Mouse (Mus musculus) cerebellum, postnatal 36 days (tissue): ENCODE data around the gene Ces1e.
"Not testable (repeated sequence)": the region's sequence is repeated elsewhere in the genome, so short reads cannot be mapped to it uniquely, and the experiment has no call there.

Experiments used
- DNase-seq, 2 experiments: peaks; one replicate each; pipeline ENCODE4 v3.0.0; 2021 to 2022; ENCODE audit warnings: mixed read lengths in 2 of 2

Gene Ces1e

DNA sequence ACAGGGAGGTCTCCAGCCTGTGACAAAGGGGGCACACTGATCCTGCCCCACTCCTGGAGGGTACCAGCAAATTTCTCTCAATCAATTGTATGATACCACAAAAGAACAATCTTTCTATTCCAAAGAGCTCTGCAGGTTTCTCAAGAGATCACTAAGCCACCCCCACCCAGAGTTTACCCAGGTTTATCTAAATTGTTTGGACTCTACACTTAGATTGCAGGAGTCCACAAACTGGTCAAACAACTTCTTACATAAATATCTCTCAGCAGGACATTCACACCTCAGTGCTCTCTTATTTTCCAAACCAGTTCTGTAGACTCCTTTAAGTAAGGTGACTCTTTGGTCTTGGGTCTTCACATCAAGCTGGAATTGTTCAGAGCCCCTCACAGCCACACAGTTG is at the start of gene Ces1e:
Gene Ces1e, minus strand, starts transcription at position 174 of the 400 bp plus-strand sequence.
- DNase-seq = no peak

GRCm38 (mm10) chr8:93278176-93278805 is 48.9 kb upstream of the Ces1e start:
- DNase-seq = no peak

- DNase-seq = no peak
Observed at GRCm38 (mm10) chr8:93274609-93275008, 45.2 kb upstream of the Ces1e start.

- no peak for DNase-seq
Observed at GRCm38 (mm10) chr8:93273321-93273720, 43.9 kb upstream of the Ces1e start.

- peak; percentile 16 to 17 for DNase-seq
Observed at GRCm38 (mm10) chr8:93272686-93273085, 43.3 kb upstream of the Ces1e start.

DNA sequence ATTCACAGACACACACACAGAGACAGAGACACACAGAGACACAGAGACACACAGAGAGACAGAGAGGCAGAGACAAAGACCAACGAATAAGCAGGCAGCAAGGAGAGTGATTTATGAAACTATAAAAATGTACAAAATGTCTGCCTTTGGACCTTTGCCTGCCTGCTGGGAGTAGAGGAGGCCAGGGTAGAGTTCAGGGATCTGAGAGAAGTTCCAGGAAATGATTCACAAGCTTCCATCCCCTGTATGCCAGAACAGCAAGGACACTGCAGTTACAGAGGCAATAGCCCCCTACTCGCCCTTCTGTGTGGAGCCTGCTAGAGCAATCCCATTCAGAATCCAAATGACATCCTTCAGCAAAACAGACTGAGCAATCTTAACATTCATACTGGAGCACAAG is 32.0 kb upstream of the Ces1e start:
- no peak for DNase-seq

GRCm38 (mm10) chr8:93252400-93252925 is 23.0 kb upstream of the Ces1e start:
- DNase-seq = no peak

DNA sequence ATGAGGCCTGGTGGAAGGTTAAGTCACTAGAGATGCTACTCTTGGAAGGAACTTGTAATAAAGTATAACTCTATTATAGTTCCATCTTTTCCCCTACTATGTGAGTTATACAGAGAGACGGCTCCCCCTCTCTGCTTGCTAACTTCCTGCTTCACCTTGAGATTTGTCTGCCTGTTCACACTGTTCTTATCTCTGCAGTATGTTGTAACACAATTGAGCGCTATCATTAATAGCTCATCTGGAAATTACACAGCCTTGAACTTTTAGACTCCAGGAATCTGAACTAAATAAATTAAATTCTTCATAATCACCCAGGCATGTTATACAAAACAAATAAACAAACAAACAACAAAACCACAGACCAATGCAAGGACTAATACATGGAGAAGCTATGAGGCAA is 16.6 kb upstream of the Ces1e start:
- no peak for DNase-seq

GRCm38 (mm10) chr8:93239884-93240283 is 10.5 kb upstream of the Ces1e start:
- DNase-seq = no peak

GRCm38 (mm10) chr8:93235681-93236080 is 6.3 kb upstream of the Ces1e start:
- no peak for DNase-seq

GRCm38 (mm10) chr8:93234706-93235105 is 5.3 kb upstream of the Ces1e start:
- no peak for DNase-seq

- no peak for DNase-seq
Observed at GRCm38 (mm10) chr8:93234068-93234467, 4.6 kb upstream of the Ces1e start.

DNA sequence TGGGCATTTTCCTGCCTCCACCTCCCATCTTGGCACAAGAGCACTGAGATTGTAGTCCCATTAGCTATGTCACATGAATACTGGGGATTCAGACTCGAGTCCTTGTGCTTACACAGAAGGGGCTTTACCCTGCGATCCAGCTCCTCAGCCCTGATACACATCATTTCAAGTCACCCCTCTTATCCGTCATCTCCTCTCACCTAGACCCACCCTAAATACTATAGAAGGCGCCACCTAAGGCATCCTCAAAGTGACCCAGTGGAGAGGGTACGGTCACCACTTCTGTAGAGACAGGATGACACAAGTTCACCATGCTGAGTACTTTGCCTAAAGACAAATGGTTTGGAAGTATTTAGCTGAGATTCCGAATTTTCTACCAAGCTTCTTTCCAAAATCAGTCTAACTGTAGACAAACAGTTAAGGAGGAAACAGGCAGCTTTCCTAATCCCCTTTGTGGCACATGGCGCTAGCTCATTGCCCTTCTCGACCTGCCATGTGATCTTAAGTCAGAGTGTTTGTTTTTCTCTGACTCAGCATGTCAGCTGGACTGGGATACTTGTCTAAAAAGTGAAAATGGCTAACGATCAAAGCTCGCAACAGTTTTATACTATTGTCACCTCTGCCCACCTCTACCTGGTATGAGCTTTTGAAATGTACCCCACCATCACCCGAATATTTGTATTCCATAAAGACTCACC is 597 bp downstream of the Ces1e start:
- no peak for DNase-seq

GRCm38 (mm10) chr8:93226471-93226870 is 2.9 kb downstream of the Ces1e start:
- DNase-seq = not testable (repeated sequence)

DNA sequence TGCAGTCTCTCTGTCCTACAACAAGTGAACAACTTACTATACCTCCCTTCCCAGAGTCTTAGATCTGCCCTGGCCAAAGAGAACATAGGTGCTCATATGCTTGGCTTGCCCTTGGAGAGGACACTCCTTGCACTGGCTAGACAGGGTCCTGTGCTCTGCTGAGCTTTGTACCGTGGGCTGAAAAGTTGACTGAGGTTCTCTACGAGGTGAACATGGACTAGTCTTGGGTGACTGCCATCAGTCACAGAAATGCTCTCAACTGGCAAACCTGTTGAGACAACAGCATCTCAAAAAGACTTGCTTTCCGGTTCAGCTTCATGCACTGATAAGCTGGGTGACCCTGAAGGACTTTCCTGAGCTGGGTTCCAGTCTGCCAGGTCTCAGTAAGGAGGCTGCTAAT is 7.5 kb downstream of the Ces1e start:
- DNase-seq = no peak

DNA sequence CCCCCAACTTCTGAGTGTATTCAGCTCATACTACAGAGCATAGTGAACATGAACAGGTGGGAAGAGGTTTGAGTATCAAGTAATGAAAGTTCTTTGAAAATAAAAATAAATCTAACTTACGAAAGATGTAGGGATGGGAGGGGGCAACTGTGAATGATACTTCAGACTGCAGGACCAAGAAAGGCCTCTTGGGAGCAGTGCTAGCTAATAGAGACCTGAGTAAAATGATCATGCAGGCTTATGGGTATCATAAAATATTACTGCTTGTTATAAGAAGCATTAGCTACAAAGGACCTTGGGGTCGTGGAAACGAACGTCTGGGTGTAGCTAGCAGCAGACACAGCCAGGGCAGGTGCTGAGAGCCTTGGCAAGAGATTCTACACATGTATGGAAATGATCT is 11.6 kb downstream of the Ces1e start:
- no peak for DNase-seq

DNA sequence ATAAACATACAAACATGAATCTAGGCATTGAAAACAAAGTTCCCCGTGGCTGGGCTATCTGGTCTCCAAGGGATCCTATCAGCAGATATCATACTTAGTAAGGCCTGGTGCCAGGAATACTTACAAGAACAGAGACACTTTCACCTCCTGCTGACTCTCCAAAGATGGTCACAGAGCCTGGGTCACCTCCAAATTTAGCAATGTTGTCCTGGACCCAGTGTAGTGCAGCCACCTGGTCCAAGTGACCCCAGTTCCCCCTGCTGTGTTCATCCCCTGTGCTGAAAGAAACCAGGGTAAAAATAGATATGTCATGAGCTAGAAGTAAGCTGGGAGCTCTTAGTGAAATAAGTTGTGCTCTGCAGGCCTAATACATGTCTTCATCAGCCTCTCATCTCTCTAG is 12.0 kb downstream of the Ces1e start:
- no peak for DNase-seq

DNA sequence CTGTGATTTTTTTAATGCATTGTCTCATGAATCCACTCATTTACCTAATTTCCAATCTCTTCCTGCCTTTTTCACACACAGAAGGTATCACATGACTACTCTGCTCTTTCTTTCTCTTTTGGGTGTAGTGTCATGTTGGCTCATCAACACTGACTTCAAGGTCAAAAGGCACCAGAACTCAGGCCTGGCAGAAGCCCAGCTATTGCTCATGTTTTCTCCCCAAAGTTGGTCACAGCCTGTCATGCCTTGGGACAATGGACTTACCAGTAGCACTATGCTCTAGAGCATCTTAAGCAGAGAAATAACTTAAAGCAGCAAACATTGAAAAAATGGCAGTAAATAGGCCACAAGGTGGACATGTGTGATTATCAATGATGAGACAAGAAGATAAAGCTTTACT is 18.3 kb downstream of the Ces1e start:
- DNase-seq = no peak

DNA sequence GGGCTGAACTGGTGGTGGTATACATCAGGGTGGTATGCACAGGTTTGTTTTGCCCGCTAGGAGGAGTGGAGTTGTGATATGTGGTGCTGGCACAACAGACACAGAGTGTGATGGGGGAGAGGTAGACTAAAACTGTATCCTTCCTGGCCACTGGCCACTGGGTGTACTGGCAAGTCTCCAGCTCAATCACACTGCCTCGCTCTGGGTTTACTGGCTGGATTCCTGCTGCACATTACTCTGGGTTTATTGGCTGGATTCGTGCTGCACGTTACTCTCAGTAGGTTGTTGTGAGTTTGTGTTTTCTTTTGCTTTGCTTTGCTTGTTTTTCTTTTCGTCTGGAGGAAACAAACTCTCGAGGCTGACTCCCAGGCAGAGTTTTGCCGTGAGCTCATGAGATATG is 30.3 kb downstream of the Ces1e start:
- not testable (repeated sequence) for DNase-seq

DNA sequence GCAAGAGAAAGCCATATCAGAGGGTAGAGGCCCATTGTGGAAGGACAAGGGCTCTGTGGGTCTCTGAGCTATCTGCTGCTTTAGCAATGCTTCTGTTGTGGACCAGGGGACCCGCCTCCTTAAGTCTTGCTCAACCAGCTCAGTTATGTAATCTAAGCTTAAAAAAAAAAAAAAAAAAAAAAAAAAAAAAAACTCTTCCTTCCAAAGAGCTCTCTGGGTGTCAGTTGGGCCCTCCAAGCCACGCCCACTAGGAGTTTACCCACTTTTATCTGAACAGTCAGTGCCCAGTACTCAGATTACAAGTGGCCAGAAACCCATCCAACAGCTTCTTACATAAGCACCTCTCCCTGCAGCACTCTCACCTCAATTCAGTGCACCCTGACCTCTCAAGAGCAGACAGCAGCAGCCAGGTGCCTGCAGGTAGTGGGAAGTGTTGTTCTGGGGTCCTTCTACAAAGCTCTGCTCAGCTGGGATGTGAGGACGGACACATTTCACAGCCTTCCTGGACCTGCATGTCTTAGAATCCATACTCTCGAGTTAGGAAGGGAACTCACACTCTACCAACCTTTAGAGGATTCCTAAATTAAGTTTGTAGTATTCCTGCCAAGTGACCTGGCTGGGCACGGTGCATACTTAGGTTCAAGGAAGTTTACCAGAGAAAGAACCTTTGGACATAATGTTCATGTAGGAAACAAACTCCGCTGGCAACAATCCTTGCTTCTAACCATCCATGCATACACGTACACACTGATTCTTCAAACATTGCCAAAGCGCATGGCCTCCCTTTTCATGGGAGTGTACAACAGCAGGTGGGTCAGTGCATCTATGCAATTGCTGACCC is 31.5 kb downstream of the Ces1e start, which contains the start of gene Ces1d:
Gene Ces1d, minus strand, starts transcription at position 154 of the 841 bp plus-strand sequence.
- DNase-seq = no peak

GRCm38 (mm10) chr8:93196436-93196835 is 33.0 kb downstream of the Ces1e start:
- no peak for DNase-seq

DNA sequence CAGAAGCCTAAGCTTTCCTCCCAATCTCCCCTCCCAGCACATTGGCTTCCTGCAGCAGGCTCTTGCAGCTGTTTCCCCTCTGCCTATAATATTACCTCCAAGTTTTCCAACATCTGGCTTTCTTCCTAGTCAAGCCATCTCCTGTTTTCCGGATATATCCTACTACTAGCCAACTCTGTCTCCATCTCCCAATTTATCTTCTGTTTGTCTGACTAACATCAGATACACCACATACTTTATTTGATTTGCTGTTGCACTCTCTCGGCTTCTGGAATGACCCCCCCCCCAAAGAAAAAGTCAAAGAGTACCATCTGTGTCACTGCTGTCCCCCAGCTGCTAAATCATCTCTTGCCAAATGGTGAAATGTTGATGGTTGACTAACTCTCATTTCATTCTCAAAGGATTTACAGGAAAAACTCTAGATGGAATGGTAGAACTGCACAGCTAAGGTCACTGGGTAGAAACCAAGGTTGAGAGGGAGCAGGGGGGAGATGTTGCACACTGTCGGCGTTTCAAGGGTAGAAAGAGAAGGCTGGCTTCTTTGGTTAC is 48.8 kb downstream of the Ces1e start:
- DNase-seq = no peak

GRCm38 (mm10) chr8:93176593-93176992 is 52.8 kb downstream of the Ces1e start:
- no peak for DNase-seq
